Mouse (Mus musculus): Measurements from ENCODE around the gene Parn.
A peak's percentile ranks its signal among the peaks of the same experiment; 100 is the strongest.
"Not testable (repeated sequence)": the region's sequence is repeated elsewhere in the genome, so short reads cannot be mapped to it uniquely, and the experiment has no call there.

Parn gene

GRCm38 (mm10) chr16:13667878-13668343 lies at the start of gene Parn:
Gene Parn, minus strand, starts transcription at chr16:13668170.
- peak; percentile 93 for DNase-seq

- DNase-seq: no peak
These were observed 49.0 kb upstream of the Parn start for GRCm38 (mm10) chr16:13716821-13717553.

- DNase-seq: no peak
These were observed 46.9 kb upstream of the Parn start for GRCm38 (mm10) chr16:13714910-13715309.

- DNase-seq: no peak
These were observed 36.7 kb upstream of the Parn start for GRCm38 (mm10) chr16:13704676-13705075.

GRCm38 (mm10) chr16:13702184-13702583 lies 34.2 kb upstream of the Parn start:
- no peak for DNase-seq

GRCm38 (mm10) chr16:13698998-13699397 lies 31.0 kb upstream of the Parn start:
- no peak for DNase-seq

GRCm38 (mm10) chr16:13678601-13679319 lies 10.8 kb upstream of the Parn start:
- DNase-seq: no peak

- no peak for DNase-seq
These were observed 6.5 kb upstream of the Parn start for GRCm38 (mm10) chr16:13674511-13674910.

GRCm38 (mm10) chr16:13673114-13673513 lies 5.1 kb upstream of the Parn start:
- no peak for DNase-seq

- peak; percentile 70 for DNase-seq
These were observed 4.5 kb upstream of the Parn start for GRCm38 (mm10) chr16:13672386-13672898.

- DNase-seq: peak; percentile 90
These were observed 3.9 kb upstream of the Parn start, which contains the start of the genes Bfar and 3110001I22Rik for GRCm38 (mm10) chr16:13671685-13672385. Gene Bfar, plus strand, starts transcription at chr16:13671858. Gene 3110001I22Rik, plus strand, starts transcription at chr16:13671929.

GRCm38 (mm10) chr16:13670896-13671295 lies 2.9 kb upstream of the Parn start:
- not testable (repeated sequence) for DNase-seq

- no peak for DNase-seq
These were observed 1.3 kb upstream of the Parn start for GRCm38 (mm10) chr16:13669282-13669681.

GRCm38 (mm10) chr16:13668402-13669108 lies 585 bp upstream of the Parn start:
- DNase-seq: no peak

- no peak for DNase-seq
These were observed 7.2 kb downstream of the Parn start for GRCm38 (mm10) chr16:13660736-13661135.

- DNase-seq: no peak
These were observed 9.1 kb downstream of the Parn start for GRCm38 (mm10) chr16:13658886-13659285.

- no peak for DNase-seq
These were observed 22.0 kb downstream of the Parn start for GRCm38 (mm10) chr16:13645930-13646329.

GRCm38 (mm10) chr16:13644474-13644873 lies 23.5 kb downstream of the Parn start:
- DNase-seq: no peak

- DNase-seq: peak; percentile 14
These were observed 27.9 kb downstream of the Parn start for GRCm38 (mm10) chr16:13640064-13640463.

- no peak for DNase-seq
These were observed 28.5 kb downstream of the Parn start for GRCm38 (mm10) chr16:13639508-13639907.

GRCm38 (mm10) chr16:13638198-13638597 lies 29.8 kb downstream of the Parn start:
- DNase-seq: not testable (repeated sequence)

GRCm38 (mm10) chr16:13628345-13628744 lies 39.6 kb downstream of the Parn start:
- DNase-seq: no peak
